Mouse (Mus musculus) layer of hippocampus, adult 8-10 months (tissue): Measurements from ENCODE around the gene Casp6. TPM values are rescaled to one million over a fixed set of nuclear protein-coding genes. Genes with fewer than 3 reads are reported as not detected.

Source experiments
- DNase-seq, 2 experiments: peaks; one replicate each; pipeline ENCODE4 v3.0.0; 2022; ENCODE audit warnings: low spot score in 2 of 2
- total RNA-seq, 4 experiments: library from RNA; stranded (reverse); gene quantifications; 2 replicates each; pipeline ENCODE4 v1.2.4; 2022

Gene Casp6
- total RNA-seq = 10 to 100 TPM in 1 of 4 experiments, 1 to 10 TPM in 3; 5.5 to 10.3 (median 7.5) TPM

DNA sequence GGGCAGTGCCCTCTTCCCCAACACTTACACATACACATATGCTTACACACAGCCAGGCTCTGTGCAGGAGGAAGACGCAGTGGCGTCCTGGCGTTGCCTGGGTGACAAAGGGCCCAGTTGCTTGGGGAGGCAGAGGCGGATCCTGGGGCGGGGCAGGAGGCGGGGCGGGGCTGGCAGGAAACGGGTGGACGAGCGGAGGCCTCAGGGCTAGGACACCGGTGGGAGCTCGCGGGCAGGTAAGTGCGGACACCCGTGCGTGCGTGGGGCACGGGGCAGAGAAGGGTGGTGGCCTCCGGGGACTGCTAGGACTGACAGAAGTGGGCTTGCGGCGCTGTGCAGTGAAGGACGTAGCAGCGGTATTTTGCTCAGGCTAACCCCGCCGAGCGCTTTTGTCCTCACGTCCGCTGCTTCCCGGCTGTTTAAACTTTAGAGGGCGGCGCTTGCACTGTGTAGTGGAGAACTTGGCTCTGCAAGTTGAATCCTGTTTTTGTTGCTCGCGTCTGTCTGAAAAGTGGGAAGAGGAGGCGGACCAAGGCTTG lies at the start of gene Casp6:
TSS of gene Casp6 (plus strand) at position 155 of the 539 bp plus-strand sequence.
- peak; percentile 24 to 38 for DNase-seq

- DNase-seq = no peak
These were observed 38.6 kb upstream of the Casp6 start for GRCm38 (mm10) chr3:129862592-129862991.

GRCm38 (mm10) chr3:129863698-129864097 lies 37.5 kb upstream of the Casp6 start:
- no peak for DNase-seq

DNA sequence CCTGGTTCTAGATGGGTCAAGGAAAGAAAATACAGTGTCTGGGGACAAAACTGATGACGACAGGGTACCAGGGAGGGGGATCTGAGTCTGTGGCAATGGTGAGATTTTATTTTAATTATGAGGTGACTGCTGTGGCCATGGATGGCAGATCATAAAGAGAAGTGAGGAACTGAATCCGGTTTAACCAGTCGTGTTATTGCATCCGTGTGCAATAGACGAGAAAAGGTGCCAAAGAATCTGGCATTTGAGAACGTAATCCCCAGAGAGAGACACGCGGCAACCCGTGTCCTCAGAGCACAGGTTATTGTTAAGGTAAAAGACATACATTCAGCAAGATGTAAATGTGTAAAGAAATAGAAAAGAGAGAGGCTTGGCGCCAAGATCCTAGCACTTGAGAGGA lies 23.9 kb upstream of the Casp6 start:
- no peak for DNase-seq

GRCm38 (mm10) chr3:129878405-129879021 lies 22.7 kb upstream of the Casp6 start, which contains the start of gene Pla2g12a:
Gene Pla2g12a (plus strand): TSS chr3:129878606.
- peak; percentile 80 to 92 for DNase-seq

DNA sequence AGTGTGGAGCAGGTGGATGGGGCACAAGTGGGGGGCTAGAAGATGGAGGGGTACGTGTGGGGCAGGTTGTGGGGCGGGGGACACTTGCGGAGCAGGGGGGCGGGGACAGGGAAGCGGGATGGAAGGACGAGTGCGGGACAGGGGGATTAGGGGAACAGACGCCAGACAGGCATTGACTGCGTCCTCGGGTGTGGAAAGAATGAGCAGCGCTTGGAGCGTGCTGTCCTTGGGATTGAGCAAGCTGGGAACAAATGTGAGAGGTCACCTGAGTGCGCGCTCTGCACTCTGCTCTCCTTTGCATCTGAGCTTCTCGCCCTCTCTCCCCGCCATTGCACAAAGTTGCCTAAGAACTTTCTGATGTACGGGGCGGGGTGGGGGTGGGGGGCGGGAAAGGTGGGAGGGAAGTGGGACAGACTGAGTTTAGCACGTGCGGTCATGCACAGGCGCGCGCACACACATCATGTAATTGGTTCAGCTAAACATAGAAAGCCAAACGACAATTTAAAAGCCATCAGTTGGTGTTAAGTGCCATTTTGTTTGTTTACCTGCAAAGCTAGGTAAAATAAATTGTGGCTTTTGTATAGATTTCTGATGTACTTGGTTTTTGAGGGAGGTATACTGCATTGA lies 22.0 kb upstream of the Casp6 start:
- no peak for DNase-seq

- DNase-seq = no peak
These were observed 21.3 kb upstream of the Casp6 start for GRCm38 (mm10) chr3:129879913-129880312.

DNA sequence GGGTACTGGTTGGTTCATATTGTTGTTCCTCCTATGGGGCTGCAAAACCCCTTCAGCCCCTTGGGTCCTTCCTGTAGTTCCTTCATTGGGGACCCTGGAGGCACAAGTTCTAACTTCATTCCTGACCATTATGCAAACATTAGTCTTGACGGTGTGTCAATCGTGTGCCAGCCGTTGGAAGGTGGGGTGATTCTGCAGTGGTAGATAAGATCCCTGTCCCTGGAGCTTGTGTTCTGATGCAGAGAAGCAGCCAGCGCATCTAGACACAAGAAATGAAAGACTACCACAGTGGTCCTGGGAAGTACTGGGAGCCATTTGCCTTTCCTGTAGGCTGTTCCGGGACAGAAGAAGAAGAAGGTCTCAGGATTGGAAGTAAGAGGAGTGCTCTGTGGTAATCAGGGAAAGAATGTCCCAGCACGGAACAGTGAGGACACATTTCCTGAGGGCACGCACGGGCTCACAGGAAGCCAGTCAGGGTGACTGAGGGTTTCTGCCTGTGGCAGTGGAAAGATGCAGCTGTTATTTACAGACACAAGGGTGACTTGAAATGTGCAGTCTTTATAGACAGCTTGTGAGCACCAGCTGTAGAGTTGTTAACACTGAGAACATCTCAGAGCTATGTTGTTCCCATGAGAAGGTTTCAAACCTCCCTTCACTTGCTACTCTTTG lies 20.2 kb upstream of the Casp6 start:
- no peak for DNase-seq

- no peak for DNase-seq
These were observed 15.6 kb upstream of the Casp6 start for GRCm38 (mm10) chr3:129885577-129885976.

GRCm38 (mm10) chr3:129886430-129886829 lies 14.8 kb upstream of the Casp6 start:
- DNase-seq = no peak

DNA sequence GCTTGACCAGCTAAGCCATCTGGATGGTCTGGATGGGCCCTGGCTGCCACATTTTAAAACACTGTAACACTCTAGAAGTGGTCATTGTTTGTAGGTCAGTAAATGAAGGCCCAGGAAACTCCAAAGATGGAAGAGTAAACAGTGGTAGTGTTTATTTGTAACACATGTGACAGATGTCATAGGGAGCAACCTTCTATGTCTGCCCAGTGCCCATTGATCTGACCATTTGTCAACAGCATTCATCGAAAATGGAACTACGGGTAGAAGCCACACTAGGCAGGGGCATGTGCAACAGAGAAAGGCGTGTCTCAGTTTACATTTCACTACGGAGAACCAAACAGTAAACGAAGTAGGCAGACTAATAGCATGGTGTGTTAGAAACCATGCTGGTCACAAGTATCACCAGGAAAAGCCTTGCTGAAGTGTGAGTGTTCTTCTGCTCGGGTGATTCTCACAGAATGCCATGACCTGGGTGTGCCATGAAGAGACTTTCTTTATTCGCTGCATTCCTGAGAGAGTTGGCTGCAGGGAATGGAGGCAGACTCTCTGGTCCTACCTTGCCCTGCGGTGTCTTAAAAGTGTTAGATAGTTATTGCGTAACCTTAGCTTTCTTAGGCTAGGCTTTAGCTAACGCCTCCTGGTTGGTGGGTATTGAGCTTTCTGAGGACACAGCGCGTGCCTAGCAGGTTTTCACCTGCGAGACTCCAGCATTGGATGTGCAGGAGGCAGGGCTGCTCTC lies 13.3 kb upstream of the Casp6 start:
- no peak for DNase-seq

DNA sequence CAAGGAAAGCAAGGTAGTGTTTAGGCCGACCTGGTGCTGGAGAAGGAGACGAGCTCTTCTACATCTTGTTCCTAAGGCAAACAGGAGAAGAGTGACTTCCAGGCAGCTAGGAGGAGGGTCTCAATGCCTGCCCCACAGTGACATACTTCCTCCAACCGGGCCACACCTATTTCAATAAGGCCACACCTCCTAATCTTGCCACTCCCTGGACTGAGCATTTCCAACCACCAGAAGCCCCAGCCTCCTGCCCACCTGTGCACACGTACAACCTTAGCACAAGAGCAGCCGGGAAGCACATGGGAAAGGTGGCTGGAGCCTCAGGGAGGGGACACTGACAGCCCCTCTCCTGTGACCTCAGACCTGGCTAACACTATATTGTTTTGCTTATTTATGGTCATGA lies 9.2 kb upstream of the Casp6 start:
- no peak for DNase-seq

DNA sequence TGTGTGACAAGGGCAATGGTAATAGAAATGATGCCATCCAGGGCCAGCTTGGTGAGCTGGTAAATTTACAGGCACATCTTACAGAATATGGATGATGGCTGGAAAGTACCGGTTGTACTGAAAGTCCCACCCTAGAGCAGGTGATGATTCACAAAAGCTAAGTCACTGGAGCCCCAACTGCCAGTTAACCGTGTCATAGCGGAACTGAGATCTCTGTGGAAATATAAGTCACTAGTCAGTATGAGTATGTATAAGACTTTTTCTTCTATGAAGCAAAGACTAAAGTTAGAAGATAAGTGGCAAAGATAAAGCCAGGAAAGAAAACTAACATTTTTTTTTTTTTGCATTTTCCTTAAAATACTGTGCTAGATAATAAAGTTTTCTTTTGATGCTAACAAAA lies 8.1 kb upstream of the Casp6 start:
- no peak for DNase-seq

DNA sequence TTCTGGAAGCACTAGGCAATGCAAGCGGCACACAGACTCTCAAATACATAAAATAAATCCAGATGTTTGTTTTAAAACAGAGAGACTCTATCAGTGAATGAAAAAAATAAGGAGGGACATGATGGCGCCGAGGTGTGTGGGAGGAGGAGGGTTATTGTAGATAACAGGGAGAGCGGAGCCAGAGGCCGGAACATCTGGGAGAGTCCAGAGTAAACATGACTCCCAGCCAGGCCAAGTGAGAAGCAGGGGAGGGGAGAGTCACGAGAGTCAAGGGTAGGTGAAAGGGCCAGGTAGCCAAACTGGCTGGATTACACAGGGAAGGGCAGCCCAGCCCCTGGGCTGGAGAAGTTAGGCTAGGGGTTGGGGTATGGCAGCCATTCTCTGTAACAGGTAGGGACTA lies 4.6 kb upstream of the Casp6 start:
- DNase-seq = no peak

GRCm38 (mm10) chr3:129898886-129899285 lies 2.3 kb upstream of the Casp6 start:
- DNase-seq = no peak

DNA sequence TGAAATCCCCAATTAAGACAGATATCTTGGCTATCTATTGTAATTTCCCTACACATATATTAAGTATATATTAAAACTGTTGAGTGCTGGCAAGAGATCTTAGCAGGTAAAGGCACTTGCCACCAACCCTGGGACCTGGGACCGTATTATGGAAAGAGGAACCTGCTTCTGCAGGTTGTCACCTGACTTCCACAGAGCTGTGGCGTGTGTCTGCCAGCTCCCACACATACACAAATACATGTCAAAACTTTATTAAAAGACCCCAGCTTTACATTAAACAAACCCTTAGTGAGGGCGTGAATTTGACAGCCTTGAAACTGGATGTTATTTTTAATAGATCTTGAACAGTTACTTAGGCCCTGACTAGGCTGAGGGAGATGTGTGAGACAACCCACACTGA lies 2.1 kb downstream of the Casp6 start:
- no peak for DNase-seq

- no peak for DNase-seq
These were observed 2.6 kb downstream of the Casp6 start for GRCm38 (mm10) chr3:129903866-129904265.

- no peak for DNase-seq
These were observed 3.3 kb downstream of the Casp6 start for GRCm38 (mm10) chr3:129904381-129905132.

DNA sequence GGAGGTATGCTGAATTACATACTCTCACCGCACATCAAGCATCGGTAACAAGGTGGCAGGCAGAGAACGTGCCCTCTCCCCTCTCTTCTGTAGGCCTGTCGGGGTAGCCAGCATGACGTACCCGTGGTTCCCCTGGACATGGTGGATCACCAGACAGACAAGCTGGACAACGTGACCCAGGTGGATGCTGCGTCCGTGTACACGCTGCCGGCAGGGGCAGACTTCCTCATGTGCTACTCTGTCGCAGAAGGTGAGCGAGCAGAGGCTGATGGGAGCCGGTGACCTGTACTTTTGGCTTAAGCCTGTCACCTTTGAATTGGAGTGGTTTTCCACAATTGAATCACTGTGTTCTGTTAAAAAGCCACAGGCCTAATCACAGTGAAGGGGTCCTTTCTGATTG lies 10.8 kb downstream of the Casp6 start:
- DNase-seq = no peak

- no peak for DNase-seq
These were observed 12.0 kb downstream of the Casp6 start for GRCm38 (mm10) chr3:129913241-129913640.

DNA sequence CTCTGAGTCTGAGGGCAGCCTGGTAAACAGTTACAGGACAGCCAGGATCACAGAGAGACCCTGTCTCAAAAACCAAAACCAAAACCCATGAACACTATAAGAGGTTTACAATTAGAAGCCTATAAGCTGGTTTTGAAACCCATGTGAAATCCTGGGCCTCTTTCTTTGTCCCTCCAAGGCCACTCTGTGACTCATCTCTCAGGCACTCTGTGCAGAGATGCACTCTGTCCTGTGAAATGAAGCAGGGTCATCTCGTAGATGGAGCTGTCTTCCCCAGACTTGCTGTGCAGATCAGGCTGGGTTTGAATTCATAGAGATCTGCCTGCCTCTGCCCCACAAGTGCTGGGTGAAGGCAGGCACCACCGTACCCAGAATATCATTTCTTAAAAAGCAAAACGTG lies 16.2 kb downstream of the Casp6 start:
- DNase-seq = no peak
